Mouse (Mus musculus) bone marrow macrophage, adult 2 months (primary cell): ENCODE results near the gene Chrna5.

Experiments used
- CTCF ChIP-seq: IDR thresholded peaks from 2 replicates; pipeline ENCODE4 v1.5.1; 2012; ENCODE audit warnings: low read depth, mild to moderate bottlenecking, low read length, moderate library complexity
- POLR2A ChIP-seq: IDR thresholded peaks from 2 replicates; pipeline ENCODE4 v1.6.1; 2012; ENCODE audit warnings: mild to moderate bottlenecking, low read depth, low read length, borderline replicate concordance

DNA sequence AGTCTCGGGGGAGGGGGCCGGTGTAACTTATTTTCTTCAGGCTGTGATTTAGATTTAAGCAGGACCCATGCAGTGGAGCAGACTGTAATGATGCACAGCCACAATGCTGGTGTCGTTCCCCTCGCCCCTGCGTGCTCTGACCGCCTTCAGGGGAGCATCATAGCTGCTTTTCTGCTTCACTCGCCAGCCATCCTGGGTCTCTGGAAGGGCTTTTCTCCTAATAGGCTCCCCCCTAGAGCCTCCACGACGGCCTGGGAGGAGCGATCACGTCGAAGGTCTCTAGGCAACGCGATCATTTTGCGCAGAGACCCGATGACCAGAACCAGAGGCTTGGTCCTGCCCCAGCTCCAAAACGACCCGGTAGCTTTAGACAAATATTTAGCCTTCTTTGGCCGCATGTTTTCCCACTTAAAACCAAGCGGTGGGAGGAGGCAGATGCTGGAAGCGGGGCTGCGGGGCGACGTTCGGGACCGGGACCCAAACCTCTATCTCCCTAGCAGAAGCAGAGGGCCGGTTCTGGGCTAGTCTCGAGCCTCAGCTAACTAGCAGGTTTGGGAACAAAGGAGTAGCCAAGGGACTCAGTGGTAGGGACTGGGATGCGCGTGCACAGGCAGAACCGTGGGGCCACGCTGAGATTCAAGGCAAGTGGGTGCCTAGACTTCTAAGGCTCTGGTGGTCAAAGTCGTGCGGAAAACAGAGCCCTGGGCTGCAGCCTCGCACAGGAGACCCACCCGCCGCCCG lies 45.0 kb downstream of the Chrna5 start:
- no peak for TF ChIP-seq CTCF
- no peak for TF ChIP-seq POLR2A
